Mouse (Mus musculus) CH12.LX (cell line): ENCODE data around the gene H2-Eb1. TPM values are rescaled to one million over a fixed set of nuclear protein-coding genes. Genes with fewer than 3 reads are reported as not detected.

Experiments used
- DNase-seq: peaks from one replicate; pipeline ENCODE4 v3.0.0-alpha.2; 2013; ENCODE audit errors: extremely low read depth
- H3K27ac ChIP-seq: 2 replicates; pipeline ENCODE4 v1.5.1; 2012; ENCODE audit warnings: low read depth, mild to moderate bottlenecking, control low read depth, moderate library complexity; ENCODE audit not compliant: insufficient read depth
- H3K27me3 ChIP-seq: replicated peaks from 2 replicates; pipeline ENCODE3; 2012; ENCODE audit warnings: inconsistent platforms
- H3K36me3 ChIP-seq, 2 experiments: replicated peaks in 1 of 2; 2 replicates each; pipeline versions ENCODE3 to v1.6.1; 2012; ENCODE audit warnings: inconsistent platforms in 1 of 2, low read length in 1 of 2, mild to moderate bottlenecking in 1 of 2, mixed read lengths in 1 of 2, moderate library complexity in 1 of 2; ENCODE audit not compliant: control insufficient read depth in 1 of 2, insufficient read depth in 1 of 2
- H3K4me1 ChIP-seq, 2 experiments: 2 replicates each; pipeline ENCODE4 v1.6.1; 2012; ENCODE audit warnings: inconsistent platforms in 1 of 2, moderate library complexity in 1 of 2; ENCODE audit not compliant: insufficient read depth in 2 of 2, control insufficient read depth in 1 of 2
- H3K4me2 ChIP-seq: 2 replicates; pipeline ENCODE4 v1.6.1; 2012; ENCODE audit warnings: low read depth, mild to moderate bottlenecking, control low read depth; ENCODE audit not compliant: poor library complexity, insufficient read depth, severe bottlenecking
- H3K4me3 ChIP-seq, 3 experiments: fragments of 150-350 bp in 1 of 3; sonication (generic) in 1 of 3; replicated peaks in 1 of 3; 2 replicates each; pipeline versions ENCODE3 to v1.5.1; 2011 to 2012; ENCODE audit warnings: low read depth in 2 of 3, low read length in 2 of 3, mild to moderate bottlenecking in 2 of 3, moderate library complexity in 2 of 3, control low read depth in 1 of 3, improper control_type of control experiment in 1 of 3, inconsistent platforms in 1 of 3, mixed read lengths in 1 of 3; ENCODE audit not compliant: poor library complexity in 1 of 3
- H3K79me2 ChIP-seq: replicated peaks from 2 replicates; pipeline ENCODE4 v1.6.1; 2012; ENCODE audit warnings: mild to moderate bottlenecking, moderate library complexity; ENCODE audit not compliant: control insufficient read depth, poor library complexity, insufficient read depth, severe bottlenecking; ENCODE audit errors: extremely low read depth
- H3K9ac ChIP-seq: 2 replicates; pipeline ENCODE4 v1.6.1; 2012; ENCODE audit warnings: low read depth, mild to moderate bottlenecking, control low read depth, moderate library complexity; ENCODE audit not compliant: insufficient read depth
- H3K9me3 ChIP-seq: replicated peaks from 2 replicates; pipeline ENCODE3; 2012; ENCODE audit warnings: low read length, inconsistent platforms, mixed read lengths
- CTCF ChIP-seq, 2 experiments: IDR thresholded peaks in 1 of 2; conservative IDR thresholded peaks in 1 of 2; 2 replicates each; pipeline ENCODE4 v1.5.1; 2011 to 2012; ENCODE audit warnings: low read depth in 2 of 2, low read length in 2 of 2, improper control_type of control experiment in 1 of 2, inconsistent platforms in 1 of 2, mild to moderate bottlenecking in 1 of 2, moderate library complexity in 1 of 2
- ELF1 ChIP-seq: IDR thresholded peaks from 2 replicates; pipeline ENCODE4 v1.6.1; 2014; ENCODE audit warnings: low read depth, mild to moderate bottlenecking, inconsistent platforms, low read length, improper control_type of control experiment
- EP300 ChIP-seq: IDR thresholded peaks from 2 replicates; pipeline ENCODE4 v1.6.1; 2011; ENCODE audit warnings: low read length, improper control_type of control experiment
- NRF1 ChIP-seq: IDR thresholded peaks from 2 replicates; pipeline ENCODE4 v1.6.1; 2014; ENCODE audit warnings: low read depth, mild to moderate bottlenecking, inconsistent platforms, low read length, improper control_type of control experiment, moderate library complexity
- POLR2A ChIP-seq: IDR thresholded peaks from 2 replicates; pipeline ENCODE4 v1.6.1; 2011; ENCODE audit warnings: low read depth, mild to moderate bottlenecking, improper control_type of control experiment, low read length
- SIN3A ChIP-seq: IDR thresholded peaks from 2 replicates; pipeline ENCODE4 v1.6.1; 2012; ENCODE audit warnings: low read length, improper control_type of control experiment, inconsistent platforms
- TCF12 ChIP-seq: IDR thresholded peaks from 2 replicates; pipeline ENCODE4 v1.6.1; 2014; ENCODE audit warnings: low read depth, mild to moderate bottlenecking, inconsistent platforms, low read length, improper control_type of control experiment
- UBTF ChIP-seq: IDR thresholded peaks from 2 replicates; pipeline ENCODE4 v1.6.1; 2012; ENCODE audit warnings: low read depth, mild to moderate bottlenecking, inconsistent platforms, low read length, improper control_type of control experiment, moderate library complexity
- ZKSCAN1 ChIP-seq: IDR thresholded peaks from 2 replicates; pipeline ENCODE4 v1.6.1; 2012; ENCODE audit warnings: low read depth, inconsistent platforms, low read length, improper control_type of control experiment, borderline replicate concordance
- ZNF384 ChIP-seq: IDR thresholded peaks from 2 replicates; pipeline ENCODE4 v1.6.1; 2012; ENCODE audit warnings: low read depth, low read length, improper control_type of control experiment, inconsistent platforms
- dilution Hi-C: fragments of 300-500 bp; cut with MboI; formaldehyde crosslinking; loops from 2 replicates; pipeline ENCODE4 v1.14.3; 2020; ENCODE audit warnings: low sequenced_read_pairs; ENCODE audit not compliant: extremely low pct_unique_long_range_greater_than_20kb, extremely low pct_ligation_motif_present
- in situ Hi-C: fragments of 300-500 bp; cut with MboI; formaldehyde crosslinking; loops from 3 replicates; pipeline ENCODE4 v1.14.3; 2019; ENCODE audit warnings: low sequenced_read_pairs, low pct_ligation_motif_present, low pct_unique_long_range_greater_than_20kb, mixed read lengths
- polyA plus RNA-seq: library from polyadenylated mRNA; unstranded; fragments of >175 nt; gene quantifications from 2 replicates; pipeline ENCODE4 v1.2.1, GENCODE M21; 2012; ENCODE audit warnings: low read depth; ENCODE audit not compliant: insufficient read length
- total RNA-seq, 2 experiments: library from RNA; depleted of rRNA; stranded (reverse); fragments of 300-350 nt in 1 of 2; fragments of >200 nt in 1 of 2; gene quantifications; 2 replicates each; pipeline ENCODE4 v1.2.3; 2012 to 2014

Gene H2-Eb1
- total and polyA plus RNA-seq, 3 experiments = 511 to 898 (median 629) TPM

GRCm38 (mm10) chr17:34307216-34307615, 1.5 kb downstream of the H2-Eb1 start:
- H3K9me3 ChIP-seq = peaks cover 11% of the 10 kb centered on the region
- DNase-seq = no peak
- H3K4me1 ChIP-seq = peaks cover 15 to 52% of the 10 kb centered on the region in 2 experiments
- peaks cover 19 to 35% of the 10 kb centered on the region in 2 experiments for H3K36me3 ChIP-seq
- no peaks in the 10 kb centered on the region for H3K27me3 ChIP-seq
- H3K27ac ChIP-seq = no peak overlapping the region
- H3K4me2 ChIP-seq = peak overlapping the region; percentile 43
- 0 out of 2 replicates have a peak overlapping the region, but pooled peaks have one; percentile 97 for H3K9ac ChIP-seq
- in situ Hi-C loops = no loop called here
- H3K79me2 ChIP-seq = peaks cover 23% of the 10 kb centered on the region
- TF ChIP-seq CTCF (conservative IDR thresholded peaks at IDR 0.05 in 1 of 2, IDR thresholded peaks at IDR 0.05 in 1 of 2; ENCODE audit: low read depth in 2 of 2, low read length in 2 of 2) (no peak), SIN3A (peak; percentile 64), ZNF384 (no peak), TCF12 (no peak), POLR2A (no peak), ELF1 (no peak), NRF1 (no peak), EP300 (no peak), ZKSCAN1 (peak; percentile 78)
- TF ChIP-seq, all 38 proteins: peak for 2
- dilution Hi-C loops = no loop called here
- peak overlapping the region in 2 of 3 experiments; percentile 79 to 84 for H3K4me3 ChIP-seq

DNA sequence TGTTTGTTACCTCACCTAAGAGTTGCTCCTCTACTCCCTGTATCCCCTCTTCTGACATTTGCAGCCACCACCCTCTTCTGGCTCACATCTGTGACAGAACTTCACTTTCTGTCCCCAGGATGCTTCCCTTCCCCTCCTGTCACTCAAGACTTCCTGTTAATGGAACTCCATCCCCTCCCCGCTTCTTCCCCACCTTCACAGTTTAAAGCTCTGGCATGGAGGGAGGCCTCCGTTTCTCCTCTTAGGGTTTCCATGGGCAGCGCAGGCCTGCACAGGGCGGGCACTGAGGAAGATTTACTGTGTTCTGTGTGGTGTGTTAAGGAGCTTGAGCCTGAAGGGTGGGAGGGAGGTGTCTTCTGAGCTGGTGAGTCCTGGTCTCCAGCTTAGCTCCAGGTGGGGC, 2.5 kb downstream of the H2-Eb1 start:
- Histone ChIP-seq H3K4me3 (peak overlapping the region; percentile 31 to 84 (median 79)), H3K9me3 (peaks cover 11% of the 10 kb centered on the region), H3K27ac (no peak overlapping the region), H3K79me2 (peaks cover 20% of the 10 kb centered on the region), H3K27me3 (no peaks in the 10 kb centered on the region), H3K4me1 (peaks cover 15 to 53% of the 10 kb centered on the region in 2 experiments), H3K9ac (no peak overlapping the region; the same call in 1 of the 2 replicates), H3K4me2 (peak overlapping the region; percentile 54), H3K36me3 (peaks cover 22 to 43% of the 10 kb centered on the region in 2 experiments)
- in situ Hi-C loops = no loop called here
- DNase-seq = no peak
- dilution Hi-C loops = no loop called here
- TF ChIP-seq UBTF = no peak
- TF ChIP-seq, all 38 proteins: peak for 0

DNA sequence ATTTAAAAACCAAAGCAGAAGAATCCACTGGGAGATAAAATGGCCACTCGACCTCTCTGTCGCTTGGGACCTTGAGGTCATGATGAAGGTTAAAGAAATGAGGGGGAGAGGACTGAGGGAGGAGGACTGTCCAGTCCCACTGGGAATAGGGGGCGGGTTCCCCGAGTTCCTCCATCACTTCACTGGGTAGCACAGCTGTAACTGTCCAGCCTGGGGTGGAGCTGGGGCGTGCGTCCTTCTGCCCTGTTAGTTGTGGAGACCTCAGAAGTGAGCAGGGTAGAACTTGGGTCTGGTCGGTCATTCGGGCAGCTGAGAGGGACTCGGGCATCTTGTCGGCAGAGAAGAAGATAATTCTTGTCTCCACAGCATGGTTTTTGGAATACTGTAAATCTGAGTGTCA, 3.6 kb downstream of the H2-Eb1 start:
- Histone ChIP-seq H3K36me3 (peaks cover 31 to 53% of the 10 kb centered on the region in 2 experiments), H3K9me3 (peaks cover 11% of the 10 kb centered on the region), H3K4me1 (peaks cover 10 to 53% of the 10 kb centered on the region in 2 experiments), H3K27ac (no peak overlapping the region), H3K4me2 (no peak overlapping the region), H3K79me2 (peaks cover 20% of the 10 kb centered on the region)
- in situ Hi-C loops (no loop called here), dilution Hi-C loops (no loop called here)
- DNase-seq = no peak
- TF ChIP-seq EP300 = no peak
- TF ChIP-seq, all 38 proteins: peak for 0
- H3K4me3 ChIP-seq = peak overlapping the region in 2 of 3 experiments; percentile 26 to 28
- no peak overlapping the region for H3K9ac ChIP-seq
- H3K27me3 ChIP-seq = no peaks in the 10 kb centered on the region
